Mouse (Mus musculus): ENCODE results near the gene Atrnl1.

DNA sequence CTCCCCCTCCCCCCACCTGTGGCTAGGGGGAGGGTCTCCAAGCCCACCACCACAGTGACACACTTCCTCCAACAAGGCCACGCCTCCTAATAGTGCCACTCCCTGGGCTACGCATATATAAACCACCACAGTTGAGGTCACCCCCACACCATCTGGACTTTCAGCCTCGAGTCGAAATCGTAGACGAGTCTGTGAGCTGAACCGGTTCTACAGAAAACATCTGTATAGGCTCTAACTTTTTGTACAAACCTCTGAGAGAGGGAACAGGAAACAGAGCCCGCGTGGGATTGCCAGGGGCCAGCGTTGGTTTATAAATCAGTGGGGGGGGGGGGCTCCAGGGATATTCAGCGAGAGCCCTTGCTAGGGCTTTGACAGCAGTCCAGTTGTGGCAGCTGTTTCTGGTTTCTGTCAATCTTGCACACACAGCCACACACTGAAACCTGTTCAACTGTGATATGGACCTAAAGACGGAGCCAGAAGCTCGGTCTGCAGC is 508.9 kb downstream of the Atrnl1 start:
- TF ChIP-seq GATA1 (IDR thresholded peaks at IDR 0.05; ENCODE audit: borderline replicate concordance, low read length) (no peak), FLI1 (IDR thresholded peaks at IDR 0.05; ENCODE audit: low read length) (no peak)

Data from megakaryocyte, embryonic 14.5 days (primary cell).